Mouse (Mus musculus) R1 (cell line): ENCODE measurements around the gene Duxf3.
A peak's percentile ranks its signal among the peaks of the same experiment; 100 is the strongest.
"Not testable (repeated sequence)": the region's sequence is repeated elsewhere in the genome, so short reads cannot be mapped to it uniquely, and the experiment has no call there.

Experiments
- DNase-seq: peaks from one replicate; pipeline ENCODE4 v3.0.0-alpha.2; 2018; ENCODE audit warnings: low read depth, low spot score

Gene Duxf3

GRCm38 (mm10) chr10:58223161-58223560 lies 9.3 kb downstream of the Duxf3 start:
- DNase-seq = not testable (repeated sequence)

- not testable (repeated sequence) for DNase-seq
Observed at GRCm38 (mm10) chr10:58221571-58221970, 10.9 kb downstream of the Duxf3 start.

- peak; percentile 46 for DNase-seq
Observed at GRCm38 (mm10) chr10:58220726-58221125, 11.7 kb downstream of the Duxf3 start.

- no peak for DNase-seq
Observed at GRCm38 (mm10) chr10:58217366-58217765, 15.1 kb downstream of the Duxf3 start.

- DNase-seq = no peak
Observed at GRCm38 (mm10) chr10:58215353-58215752, 17.1 kb downstream of the Duxf3 start.

- no peak for DNase-seq
Observed at GRCm38 (mm10) chr10:58214934-58215333, 17.5 kb downstream of the Duxf3 start.

GRCm38 (mm10) chr10:58214497-58214896 lies 18.0 kb downstream of the Duxf3 start:
- DNase-seq = no peak

- DNase-seq = no peak
Observed at GRCm38 (mm10) chr10:58212230-58212629, 20.2 kb downstream of the Duxf3 start.

- no peak for DNase-seq
Observed at GRCm38 (mm10) chr10:58211213-58211612, 21.3 kb downstream of the Duxf3 start.

GRCm38 (mm10) chr10:58210514-58210913 lies 22.0 kb downstream of the Duxf3 start:
- DNase-seq = no peak

GRCm38 (mm10) chr10:58209710-58210467 lies 22.6 kb downstream of the Duxf3 start:
- no peak for DNase-seq

GRCm38 (mm10) chr10:58206639-58207404 lies 25.7 kb downstream of the Duxf3 start:
- no peak for DNase-seq

GRCm38 (mm10) chr10:58205986-58206385 lies 26.5 kb downstream of the Duxf3 start:
- no peak for DNase-seq
